Mouse (Mus musculus) skeletal muscle tissue, adult 2 months (tissue): ENCODE measurements around the gene 2410002F23Rik.
"Not testable (repeated sequence)": the region's sequence is repeated elsewhere in the genome, so short reads cannot be mapped to it uniquely, and the experiment has no call there.

Experiments
- DNase-seq: peaks from one replicate; pipeline ENCODE4 v3.0.0-alpha.2; 2012; ENCODE audit warnings: low read depth, low spot score

The 2410002F23Rik gene

GRCm38 (mm10) chr7:44262791-44263643, 16.5 kb downstream of the 2410002F23Rik start:
- peak; percentile 83 for DNase-seq

GRCm38 (mm10) chr7:44268117-44268516, 21.6 kb downstream of the 2410002F23Rik start:
- no peak for DNase-seq

- no peak for DNase-seq
Measured at GRCm38 (mm10) chr7:44269397-44269796, 22.9 kb downstream of the 2410002F23Rik start.

GRCm38 (mm10) chr7:44271309-44271708, 24.8 kb downstream of the 2410002F23Rik start:
- no peak for DNase-seq

- DNase-seq = no peak
Measured at GRCm38 (mm10) chr7:44272546-44272945, 26.0 kb downstream of the 2410002F23Rik start.

GRCm38 (mm10) chr7:44273446-44273845, 26.9 kb downstream of the 2410002F23Rik start:
- DNase-seq = no peak

GRCm38 (mm10) chr7:44274096-44274495, 27.6 kb downstream of the 2410002F23Rik start:
- DNase-seq = no peak

- DNase-seq = no peak
Measured at GRCm38 (mm10) chr7:44275546-44275945, 29.0 kb downstream of the 2410002F23Rik start.

- no peak for DNase-seq
Measured at GRCm38 (mm10) chr7:44276461-44277249, 30.1 kb downstream of the 2410002F23Rik start.

GRCm38 (mm10) chr7:44277250-44277622, 30.7 kb downstream of the 2410002F23Rik start:
- no peak for DNase-seq

GRCm38 (mm10) chr7:44280959-44281358, 34.4 kb downstream of the 2410002F23Rik start:
- no peak for DNase-seq

- no peak for DNase-seq
Measured at GRCm38 (mm10) chr7:44281586-44281985, 35.1 kb downstream of the 2410002F23Rik start.

GRCm38 (mm10) chr7:44287760-44288159, 41.2 kb downstream of the 2410002F23Rik start:
- no peak for DNase-seq

GRCm38 (mm10) chr7:44290986-44291385, 44.5 kb downstream of the 2410002F23Rik start:
- no peak for DNase-seq

- DNase-seq = no peak
Measured at GRCm38 (mm10) chr7:44291418-44291817, 44.9 kb downstream of the 2410002F23Rik start.

- not testable (repeated sequence) for DNase-seq
Measured at GRCm38 (mm10) chr7:44297501-44297900, 51.0 kb downstream of the 2410002F23Rik start.
